Mouse (Mus musculus) myocyte (in vitro differentiated cells): ENCODE measurements around the gene Sugp2.

ENCODE experiments used
- MAX ChIP-seq: IDR thresholded peaks from one replicate; pipeline ENCODE4 v1.6.1; 2011; ENCODE audit warnings: low read depth, mild to moderate bottlenecking, control low read depth
- MYOG ChIP-seq, 3 experiments: IDR thresholded peaks; one replicate each; pipeline ENCODE4 v1.6.1; 2011; ENCODE audit warnings: control low read depth in 2 of 3, low read depth in 2 of 3, mild to moderate bottlenecking in 2 of 3; ENCODE audit not compliant: insufficient read length in 2 of 3, control insufficient read depth in 1 of 3, insufficient read depth in 1 of 3
- POLR2A ChIP-seq: IDR thresholded peaks from one replicate; pipeline ENCODE4 v1.6.1; 2011; ENCODE audit warnings: low read depth, mild to moderate bottlenecking, control low read depth, moderate library complexity; ENCODE audit not compliant: insufficient read length
- TCF12 ChIP-seq: IDR thresholded peaks from one replicate; pipeline ENCODE4 v1.6.1; 2011; ENCODE audit warnings: mild to moderate bottlenecking, control low read depth; ENCODE audit not compliant: poor library complexity, insufficient read depth, severe bottlenecking
- USF1 ChIP-seq: IDR thresholded peaks from one replicate; pipeline ENCODE4 v1.6.1; 2011; ENCODE audit warnings: low read depth, mild to moderate bottlenecking, control low read depth, moderate library complexity

DNA sequence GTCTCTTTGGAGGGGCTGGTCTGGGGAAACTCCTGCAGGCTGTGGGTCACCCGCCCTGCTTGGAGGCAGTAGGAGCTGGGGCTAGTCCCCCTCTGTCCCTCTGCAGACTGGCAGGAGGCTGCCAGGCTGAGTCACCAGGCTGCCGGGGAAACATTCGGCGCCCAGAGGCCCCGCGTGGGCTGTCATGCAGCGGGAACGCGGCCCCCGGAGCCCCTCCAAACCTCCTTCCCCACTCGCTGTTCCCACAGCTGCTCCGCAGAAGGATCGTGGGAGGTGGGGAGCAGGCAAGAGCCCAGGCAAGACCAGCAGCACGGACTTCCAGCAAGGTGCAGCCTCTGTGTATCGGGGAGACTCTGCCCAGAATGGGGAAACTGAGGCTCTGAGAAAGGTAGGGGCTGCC is 44.1 kb downstream of the Sugp2 start:
- TF ChIP-seq MAX (no peak), POLR2A (no peak), MYOG (IDR thresholded peaks at IDR 0.05; ENCODE audit: control insufficient read depth in 1 of 3, insufficient read depth in 1 of 3, insufficient read length in 2 of 3, low read depth in 2 of 3) (no peak), TCF12 (no peak), USF1 (no peak)
